Mouse (Mus musculus): ENCODE results near the gene Pde4c. TPM values are rescaled to one million over a fixed set of nuclear protein-coding genes. Genes with fewer than 3 reads are reported as not detected.

Pde4c gene
- total RNA-seq, 2 experiments from 2014 or later, result 2.4 to 3.0 TPM

DNA sequence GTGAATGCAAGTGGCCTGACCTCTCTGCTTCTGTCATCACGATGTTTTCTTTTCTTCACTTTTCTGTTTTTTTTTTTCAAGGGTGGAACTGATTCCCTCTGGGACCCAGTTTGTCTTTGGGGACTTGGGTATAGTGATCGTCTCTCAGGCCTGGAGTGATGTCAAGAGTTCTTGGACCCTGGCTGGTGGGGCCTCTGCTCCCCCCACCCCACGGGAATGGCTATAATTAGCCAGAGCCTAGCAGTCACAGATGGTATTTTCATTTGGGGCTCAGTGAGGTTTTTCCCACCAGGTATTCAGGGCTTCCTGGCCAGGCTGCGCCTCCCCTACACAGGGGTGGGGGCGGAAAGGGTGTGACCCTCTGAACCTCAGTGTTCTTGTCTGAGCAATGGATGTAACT, 18.1 kb downstream of the Pde4c start:
- TF ChIP-seq CTCF (IDR thresholded peaks at IDR 0.05), result no peak
- no peak overlapping the region for H3K4me3 ChIP-seq
- peak; percentile 43 for DNase-seq
- peak overlapping the region; percentile 87 for H3K27ac ChIP-seq
- intact Hi-C loops (cut with DNase I), result no loop called here

DNA sequence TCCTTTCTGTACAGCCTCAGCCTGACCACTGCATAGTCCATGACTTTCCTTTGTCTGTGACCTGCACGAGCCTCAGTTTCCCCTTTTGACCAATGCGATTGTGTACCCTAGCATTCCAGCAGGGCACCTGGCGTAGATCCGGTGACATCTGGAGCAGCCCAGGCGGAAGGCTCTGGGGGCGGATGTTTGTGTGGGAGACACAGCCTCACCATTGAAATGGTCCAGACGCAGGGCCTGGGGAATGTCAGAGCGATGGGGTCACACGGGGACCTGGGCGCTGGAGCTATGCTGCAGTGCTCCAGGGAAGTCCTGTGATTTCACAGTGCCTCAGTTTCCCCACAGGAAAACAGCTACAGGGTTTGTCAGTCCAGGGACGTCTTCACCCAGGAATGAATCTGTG, 18.7 kb downstream of the Pde4c start:
- DNase-seq, result no peak
- intact Hi-C loops (cut with DNase I), result no loop called here
- peak overlapping the region; percentile 87 for H3K27ac ChIP-seq
- no peak for TF ChIP-seq CTCF (IDR thresholded peaks at IDR 0.05)
- H3K4me3 ChIP-seq, result peak overlapping the region; percentile 74

DNA sequence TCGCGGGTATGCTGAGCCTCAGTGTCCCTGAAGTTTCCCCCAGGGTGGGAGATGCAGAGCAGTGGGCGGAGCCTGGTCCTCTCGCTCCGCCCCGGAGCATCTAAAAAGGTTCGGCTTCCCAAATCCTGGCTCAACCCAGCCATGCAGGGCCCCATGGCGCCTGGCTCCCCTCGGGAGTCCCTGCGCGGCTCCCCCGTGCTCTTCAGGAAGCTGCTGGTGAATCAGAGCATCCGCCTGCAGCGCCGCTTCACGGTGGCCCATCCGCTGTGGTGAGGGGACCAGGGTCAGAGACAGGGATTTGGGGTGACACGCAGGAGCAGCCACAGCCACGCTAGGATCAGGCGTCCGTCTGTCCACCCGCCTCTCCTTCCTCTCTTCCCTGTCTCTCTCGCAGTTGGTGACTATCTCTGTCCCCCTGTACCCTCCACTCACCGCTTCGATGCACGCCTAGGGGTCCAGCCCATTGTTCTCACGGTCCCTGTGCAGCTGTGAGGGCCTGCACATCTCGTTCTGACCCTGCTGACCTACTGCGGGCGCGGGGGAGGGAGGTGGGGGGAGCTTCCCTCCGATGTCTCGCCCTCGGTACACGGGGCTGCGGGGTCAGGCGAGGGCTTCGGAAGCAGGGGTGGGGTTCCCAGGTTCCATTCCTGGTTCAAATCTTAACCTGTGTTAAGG, 19.6 kb downstream of the Pde4c start:
- H3K4me3 ChIP-seq, result peak overlapping the region; percentile 74
- intact Hi-C loops (cut with DNase I), result no loop called here
- peak; percentile 62 for DNase-seq
- peak overlapping the region; percentile 87 for H3K27ac ChIP-seq
- no peak for TF ChIP-seq CTCF (IDR thresholded peaks at IDR 0.05)

DNA sequence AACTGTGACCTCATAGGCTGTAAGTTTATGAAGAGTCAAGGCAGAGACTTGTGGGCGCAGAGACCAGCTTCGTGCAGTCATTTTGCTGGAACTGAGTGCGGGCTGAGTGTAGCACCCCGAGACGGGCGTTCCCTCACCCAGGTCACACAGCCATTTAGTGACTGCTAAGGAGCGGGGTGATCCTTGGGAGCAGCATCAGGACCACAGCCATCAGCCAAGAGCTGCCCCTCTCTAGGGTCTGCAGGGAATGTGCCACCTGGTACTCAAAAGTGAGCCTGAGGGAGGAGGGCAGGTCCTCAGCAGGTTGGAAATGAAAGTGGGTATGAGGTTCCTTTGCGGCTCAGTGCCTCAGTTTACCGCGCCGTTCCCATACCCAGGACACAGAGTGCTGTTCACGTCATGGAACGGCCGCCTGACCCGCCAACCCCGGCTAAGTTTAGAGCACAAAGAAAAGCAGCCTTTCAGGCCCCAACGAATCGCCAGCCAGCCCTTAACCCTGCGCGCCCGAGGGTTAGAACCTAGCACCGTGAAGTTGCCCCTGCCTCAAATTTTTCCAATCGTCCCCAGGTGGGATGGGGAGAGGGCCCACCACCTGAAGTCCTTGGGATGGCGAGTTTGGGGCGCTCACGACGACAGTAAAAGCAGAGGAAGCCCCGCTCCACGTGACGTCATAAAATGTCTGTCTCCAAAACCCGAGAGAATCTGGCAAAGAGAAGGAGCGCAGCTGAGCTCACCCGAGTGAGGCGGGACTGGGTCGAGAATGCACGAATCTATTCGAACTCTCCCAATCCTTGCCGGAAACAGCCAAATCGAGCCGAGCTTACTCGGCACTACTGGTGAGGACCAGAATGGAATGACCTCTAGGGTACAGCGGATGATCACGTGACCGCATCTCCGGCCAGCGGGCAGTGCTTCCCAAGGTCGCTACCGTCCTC, 20.4 kb downstream of the Pde4c start:
- Histone ChIP-seq H3K4me3 (peak overlapping the region; percentile 74), H3K27ac (peak overlapping the region; percentile 87)
- DNase-seq, result peak; percentile 89
- intact Hi-C loops (cut with DNase I), result no loop called here
- TF ChIP-seq CTCF (IDR thresholded peaks at IDR 0.05), result no peak

DNA sequence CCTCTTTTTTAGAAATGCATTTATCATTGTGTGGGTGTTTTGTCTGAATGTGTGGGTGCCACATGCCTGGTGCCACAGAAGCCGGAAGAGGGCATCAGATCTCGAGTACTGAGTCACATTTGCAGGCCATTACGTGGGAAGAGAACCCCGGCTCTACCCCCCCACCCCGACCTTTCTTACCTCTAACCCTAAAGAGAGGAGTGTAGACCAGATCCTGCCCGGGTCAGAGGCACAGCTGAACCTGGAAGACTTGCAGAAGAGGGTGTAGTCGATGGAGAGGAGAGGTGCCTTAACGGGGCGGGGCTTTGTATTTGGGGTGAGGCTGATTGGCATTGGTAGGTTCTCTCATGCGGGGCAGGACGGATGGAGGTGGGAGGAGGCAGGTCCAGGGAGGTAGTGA, 21.3 kb downstream of the Pde4c start:
- TF ChIP-seq CTCF (IDR thresholded peaks at IDR 0.05), result no peak
- Histone ChIP-seq H3K4me3 (peak overlapping the region; percentile 74), H3K27ac (peak overlapping the region; percentile 87)
- no peak for DNase-seq
- intact Hi-C loops (cut with DNase I), result no loop called here

DNA sequence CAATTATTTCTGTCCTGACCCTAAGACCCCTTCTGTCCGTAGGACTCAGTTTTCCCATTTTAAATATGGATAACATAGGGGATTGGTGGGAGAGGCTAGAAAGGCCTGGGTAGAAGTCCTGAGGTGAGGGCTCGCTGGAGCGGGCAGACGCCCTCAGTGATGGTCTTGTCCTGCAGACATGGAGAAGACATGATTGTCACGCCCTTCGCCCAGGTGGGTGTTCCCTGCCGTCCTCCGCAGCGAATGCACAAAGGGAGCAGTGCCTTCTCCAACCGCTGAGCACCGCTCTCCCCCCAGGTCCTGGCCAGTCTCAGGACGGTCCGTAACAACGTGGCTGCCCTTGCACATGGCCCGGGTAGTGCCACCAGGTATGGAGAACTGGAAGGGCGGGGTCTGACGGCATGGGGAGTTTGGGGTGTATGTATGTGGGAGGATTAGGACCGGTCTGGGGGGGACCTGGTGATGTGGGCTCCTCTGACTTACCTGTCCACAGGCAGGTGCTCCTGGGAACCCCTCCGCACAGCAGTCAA, 22.2 kb downstream of the Pde4c start:
- no peak for DNase-seq
- TF ChIP-seq CTCF (IDR thresholded peaks at IDR 0.05), result no peak
- H3K27ac ChIP-seq, result peak overlapping the region; percentile 87
- no peak overlapping the region for H3K4me3 ChIP-seq
- intact Hi-C loops (cut with DNase I), result no loop called here

DNA sequence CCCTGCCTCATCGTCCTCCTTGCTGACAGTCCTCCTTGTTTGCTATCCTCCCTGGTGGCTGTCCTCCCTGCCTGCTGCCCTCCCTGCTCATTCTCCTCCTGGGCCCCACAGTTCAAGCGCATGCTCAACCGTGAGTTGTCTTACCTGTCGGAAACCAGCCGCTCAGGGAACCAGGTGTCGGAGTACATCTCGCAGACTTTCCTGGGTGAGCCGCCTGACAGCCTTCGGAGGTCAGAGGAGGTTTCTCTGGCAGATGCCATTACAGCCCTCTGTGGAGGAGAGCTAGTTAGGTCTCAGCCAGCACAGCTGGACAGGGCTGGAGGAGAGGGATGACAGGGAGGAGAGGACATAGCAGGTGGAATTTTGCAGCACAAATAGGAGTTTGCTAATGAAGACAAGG, 23.2 kb downstream of the Pde4c start:
- no peak for TF ChIP-seq CTCF (IDR thresholded peaks at IDR 0.05)
- intact Hi-C loops (cut with DNase I), result no loop called here
- no peak for DNase-seq
- Histone ChIP-seq H3K27ac (no peak overlapping the region), H3K4me3 (0 out of 2 replicates have a peak overlapping the region, but pooled peaks have one; percentile 7)

DNA sequence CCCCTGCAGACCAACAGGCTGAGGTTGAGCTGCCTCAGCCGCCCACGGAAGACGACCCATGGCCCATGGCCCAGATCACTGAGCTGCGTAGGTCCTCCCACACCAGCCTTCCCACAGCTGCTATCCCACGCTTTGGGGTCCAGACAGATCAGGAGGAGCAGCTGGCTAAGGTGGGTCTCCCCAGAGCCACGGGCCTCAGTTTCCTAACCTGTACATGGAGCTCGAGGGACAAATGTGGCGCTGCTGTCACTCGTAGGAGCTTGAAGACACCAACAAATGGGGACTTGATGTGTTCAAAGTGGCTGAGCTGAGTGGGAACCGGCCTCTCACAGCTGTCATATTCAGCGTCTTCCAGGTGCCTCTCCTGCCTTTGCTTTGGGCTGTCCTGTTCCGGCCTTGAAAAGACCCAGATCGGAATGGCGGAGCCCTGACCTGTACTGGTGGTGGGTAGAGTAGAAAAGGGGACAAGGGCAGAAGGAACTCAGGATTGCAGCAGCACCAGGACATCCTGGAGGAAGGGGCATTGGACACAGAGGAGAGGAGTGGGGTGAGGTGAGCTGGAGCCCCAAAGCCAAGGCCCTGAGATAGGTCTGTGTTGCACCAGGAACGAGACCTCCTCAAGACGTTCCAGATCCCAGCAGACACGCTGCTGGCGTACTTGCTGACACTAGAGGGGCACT, 23.8 kb downstream of the Pde4c start:
- intact Hi-C loops (cut with DNase I), result no loop called here
- DNase-seq, result no peak
- Histone ChIP-seq H3K4me3 (no peak overlapping the region), H3K27ac (no peak overlapping the region)
- no peak for TF ChIP-seq CTCF (IDR thresholded peaks at IDR 0.05)

DNA sequence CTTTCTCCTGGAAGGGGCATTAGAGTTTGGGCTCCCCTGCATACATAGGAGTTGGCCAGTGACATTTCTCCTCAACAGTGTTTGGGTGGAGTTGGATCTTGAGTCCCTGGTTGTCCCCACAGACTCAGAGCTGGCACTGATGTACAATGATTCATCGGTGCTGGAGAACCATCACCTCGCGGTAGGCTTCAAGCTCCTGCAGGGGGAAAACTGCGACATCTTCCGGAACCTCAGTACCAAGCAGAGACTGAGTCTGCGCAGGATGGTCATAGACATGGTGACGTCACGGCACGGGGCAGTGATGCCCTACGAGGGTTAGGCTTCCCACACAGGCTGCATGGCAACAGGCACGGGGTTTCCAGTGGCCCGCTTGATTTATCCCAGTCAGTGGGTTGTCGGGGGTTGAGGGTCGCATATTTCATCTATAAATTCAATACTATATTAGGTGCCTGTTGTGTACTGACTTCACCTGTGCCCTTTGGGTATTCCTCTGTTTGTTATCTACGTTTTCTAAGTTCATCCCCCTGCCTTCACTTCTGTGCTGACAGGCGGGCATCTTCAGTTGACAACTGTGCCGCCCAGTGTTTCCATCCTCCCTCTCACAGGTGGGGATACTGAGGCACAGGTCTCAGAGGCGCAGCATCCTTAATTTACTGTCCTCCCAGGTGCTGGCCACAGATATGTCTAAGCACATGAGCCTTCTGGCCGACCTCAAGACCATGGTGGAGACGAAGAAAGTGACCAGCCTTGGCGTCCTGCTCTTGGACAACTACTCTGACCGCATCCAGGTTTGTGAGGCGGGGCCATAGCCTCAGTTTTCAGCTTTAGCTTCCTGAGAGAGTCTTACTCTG, 25.0 kb downstream of the Pde4c start:
- TF ChIP-seq CTCF (IDR thresholded peaks at IDR 0.05), result no peak
- DNase-seq, result no peak
- H3K27ac ChIP-seq, result no peak overlapping the region
- no peak overlapping the region for H3K4me3 ChIP-seq
- intact Hi-C loops (cut with DNase I), result no loop called here

DNA sequence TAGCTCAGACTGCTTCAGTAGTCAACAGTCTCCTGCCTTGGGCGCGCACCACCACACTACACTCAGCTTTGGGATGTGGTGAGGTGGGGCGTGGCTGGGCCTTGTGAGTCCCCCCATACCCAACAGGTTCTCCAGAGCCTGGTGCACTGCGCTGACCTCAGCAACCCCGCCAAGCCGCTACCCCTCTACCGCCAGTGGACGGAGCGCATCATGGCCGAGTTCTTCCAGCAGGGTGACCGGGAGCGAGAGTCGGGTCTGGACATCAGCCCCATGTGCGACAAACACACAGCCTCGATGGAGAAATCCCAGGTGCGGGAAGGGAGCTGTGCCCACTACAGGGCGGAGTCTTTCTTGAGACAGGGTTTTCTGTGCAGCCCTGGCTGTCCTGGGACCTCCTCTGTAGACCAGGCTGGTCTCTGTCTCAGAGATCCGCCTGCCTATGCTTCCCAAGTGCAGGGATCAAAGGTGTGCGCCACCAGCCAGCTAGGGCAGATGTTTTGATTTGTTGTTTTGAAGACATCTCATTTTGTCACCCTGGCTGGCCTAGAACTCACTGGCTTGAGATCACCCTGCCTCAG, 25.7 kb downstream of the Pde4c start:
- DNase-seq, result no peak
- TF ChIP-seq CTCF (IDR thresholded peaks at IDR 0.05), result no peak
- H3K4me3 ChIP-seq, result no peak overlapping the region
- intact Hi-C loops (cut with DNase I), result no loop called here
- no peak overlapping the region for H3K27ac ChIP-seq

DNA sequence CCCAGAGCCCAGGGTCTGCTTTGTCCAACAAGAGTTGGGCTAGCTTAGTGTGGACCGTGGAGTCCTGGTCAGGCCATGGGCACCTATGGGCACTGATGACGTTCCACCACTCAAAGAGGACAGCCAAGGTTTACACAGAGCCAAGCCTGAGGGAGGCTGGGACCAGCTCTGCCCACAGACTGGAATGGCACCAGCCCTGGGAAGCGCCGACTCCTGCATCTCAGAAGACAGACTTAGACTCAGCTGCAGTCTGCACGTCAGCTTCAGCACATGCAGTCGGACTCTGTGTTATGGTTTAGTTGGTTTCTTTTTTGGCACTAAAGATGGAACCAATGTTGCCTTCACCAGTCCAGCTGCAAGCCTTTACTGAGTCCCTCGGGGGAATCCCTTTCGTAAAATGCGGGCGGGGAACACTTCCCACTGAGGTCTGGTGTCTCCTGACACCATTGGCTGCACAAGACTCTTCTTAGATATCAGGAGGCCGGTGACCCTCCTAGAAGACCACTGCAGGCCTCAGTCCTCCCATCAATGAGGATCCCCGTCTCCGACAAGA, 26.7 kb downstream of the Pde4c start:
- H3K4me3 ChIP-seq, result no peak overlapping the region
- H3K27ac ChIP-seq, result peak overlapping the region; percentile 96
- no peak for TF ChIP-seq CTCF (IDR thresholded peaks at IDR 0.05)
- intact Hi-C loops (cut with DNase I), result no loop called here
- DNase-seq, result peak; percentile 21

Data from gastrocnemius, adult 2 months (tissue).